Mouse (Mus musculus) ES-Bruce4 (cell line): Measurements from ENCODE around the gene Fam20c.

ENCODE experiments used
- CTCF ChIP-seq: IDR thresholded peaks from one replicate; pipeline ENCODE4 v1.8.1; 2011; ENCODE audit warnings: low read depth, low read length
- EP300 ChIP-seq: IDR thresholded peaks from 2 replicates; pipeline ENCODE4 v1.6.1; 2011; ENCODE audit warnings: low read depth, low read length; ENCODE audit not compliant: insufficient read depth
- POLR2A ChIP-seq: IDR thresholded peaks from one replicate; pipeline ENCODE4 v1.8.1; 2011; ENCODE audit warnings: low read length; ENCODE audit not compliant: insufficient read depth

- TF ChIP-seq CTCF, result no peak
- TF ChIP-seq POLR2A, result no peak
- TF ChIP-seq EP300, result no peak
Observed at GRCm38 (mm10) chr5:138850462-138850844, 96.1 kb downstream of the Fam20c start.
